In the genomic region with DNA sequence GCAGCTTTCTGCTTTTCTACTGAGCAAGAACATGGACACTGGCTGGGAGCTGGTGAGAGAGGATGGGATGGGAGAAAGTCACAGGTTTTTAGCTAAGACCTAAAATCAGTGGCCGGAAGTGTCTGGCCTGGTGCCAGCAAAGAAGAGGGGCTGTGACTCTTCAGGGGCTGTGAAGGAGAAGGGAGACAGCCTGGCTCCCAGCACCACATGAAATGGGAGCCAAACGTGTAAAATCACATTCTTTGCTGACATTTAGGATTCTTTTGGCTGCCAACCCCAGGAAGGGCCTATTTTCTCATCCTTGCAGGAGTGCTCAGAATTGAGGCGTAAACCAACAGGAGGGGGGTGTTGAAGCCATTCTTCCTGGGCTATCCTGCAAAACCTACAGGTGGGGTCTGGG, we compare ENCODE assay signal across 26 mouse cellular contexts. TPM values are rescaled to one million over a fixed set of nuclear protein-coding genes. Genes with fewer than 3 reads are reported as not detected.
DNase-seq lines count a peak whose midpoint lies in the region; ATAC-seq lines count a peak whose summit lies in the region.
"Had no signal": no experiment of that assay in that cellular context is flagged by ENCODE, and none has a peak within 500 bp of the region (broad histone marks: within the 10 kb centered on the region; RNA-seq: fewer than 3 reads in every experiment).

No protein-coding gene starts in this region.

- H3K9me3 ChIP-seq in forebrain, embryonic 14.5 days (replicated peaks; ENCODE audit: control insufficient read depth, low read length) = no peaks in the 10 kb centered on the region
- no peaks in the 10 kb centered on the region for H3K9me3 ChIP-seq in forebrain, embryonic 10.5 days
- H3K9me3 ChIP-seq: embryonic facial prominence, embryonic 12.5 days; G1E; heart, embryonic 15.5 days; hindbrain, embryonic 13.5 days; liver, embryonic 13.5 days; megakaryocyte, embryonic 14.5 days; midbrain, embryonic 13.5 days had no signal

- no peak overlapping the region for H3K4me3 ChIP-seq in forebrain, embryonic 14.5 days (ENCODE audit: low read depth, low read length)
- H3K4me3 ChIP-seq in forebrain, embryonic 10.5 days = no peak overlapping the region
- H3K4me3 ChIP-seq: embryonic facial prominence, embryonic 12.5 days; heart, embryonic 15.5 days; hindbrain, embryonic 13.5 days; layer of hippocampus, adult 2 months; liver, embryonic 13.5 days; megakaryocyte, embryonic 14.5 days; midbrain, embryonic 13.5 days had no signal

- H3K4me1 ChIP-seq in forebrain, embryonic 14.5 days (ENCODE audit: control insufficient read depth, insufficient read depth, low read length) = peaks cover 20% of the 10 kb centered on the region
- no peaks in the 10 kb centered on the region for H3K4me1 ChIP-seq in forebrain, embryonic 10.5 days
- H3K4me1 ChIP-seq: embryonic facial prominence, embryonic 12.5 days; heart, embryonic 15.5 days; liver, embryonic 13.5 days had no signal

- peak; percentile 46 for DNase-seq in forebrain, embryonic 14.5 days (ENCODE audit: low spot score)
- DNase-seq in forebrain, embryonic 10.5 days (ENCODE audit: extremely low spot score, low spot score) = no peak
- DNase-seq in kidney, postnatal 4 days = peak; percentile 33 to 50
- DNase-seq in kidney, adult 11 months = no peak
- peak; percentile 31 for DNase-seq in right cerebral cortex, postnatal 4 days
- DNase-seq in right cerebral cortex, postnatal 14 days = no peak
- no peak for DNase-seq in urinary bladder, postnatal 25 days (ENCODE audit: low spot score)
- DNase-seq: adrenal gland, adult 8-10 months; B cell, adult 2 months; heart, postnatal 36 days; kidney, adult 2 months; liver, embryonic 13.5 days; lung, adult 2 months; lung, postnatal 36 days; thymus, adult 18-20 months; thymus, postnatal 36 days had no signal

- ATAC-seq in forebrain, embryonic 14.5 days = no peak
- ATAC-seq: midbrain, embryonic 13.5 days; Patski had no signal

- no peak overlapping the region for H3K9ac ChIP-seq in forebrain, embryonic 14.5 days (ENCODE audit: low read length)
- H3K9ac ChIP-seq: embryonic facial prominence, embryonic 12.5 days; heart, embryonic 15.5 days; hindbrain, embryonic 13.5 days; liver, embryonic 13.5 days; midbrain, embryonic 13.5 days had no signal

- H3K4me2 ChIP-seq in forebrain, embryonic 14.5 days (ENCODE audit: low read length) = no peak overlapping the region
- H3K4me2 ChIP-seq: embryonic facial prominence, embryonic 12.5 days; heart, embryonic 15.5 days; hindbrain, embryonic 13.5 days; liver, embryonic 13.5 days; midbrain, embryonic 13.5 days had no signal

- H3K27ac ChIP-seq in forebrain, embryonic 14.5 days (ENCODE audit: low read depth, low read length) = no peak overlapping the region
- H3K27ac ChIP-seq in forebrain, embryonic 10.5 days = no peak overlapping the region
- H3K27ac ChIP-seq: embryonic facial prominence, embryonic 12.5 days; heart, embryonic 15.5 days; hindbrain, embryonic 13.5 days; kidney, postnatal 0 days; layer of hippocampus, adult 2 months; liver, embryonic 13.5 days; midbrain, embryonic 13.5 days had no signal

- H3K36me3 ChIP-seq in forebrain, embryonic 14.5 days (ENCODE audit: control insufficient read depth, insufficient read depth, low read length) = no peaks in the 10 kb centered on the region
- no peaks in the 10 kb centered on the region for H3K36me3 ChIP-seq in forebrain, embryonic 10.5 days (replicated peaks)
- H3K36me3 ChIP-seq: embryonic facial prominence, embryonic 12.5 days; G1E; heart, embryonic 15.5 days; hindbrain, embryonic 13.5 days; liver, embryonic 13.5 days; midbrain, embryonic 13.5 days had no signal

- WGBS in forebrain, embryonic 14.5 days = 58% methylated on average over 3 of the region's 3 CpGs
- WGBS in forebrain, embryonic 10.5 days = 74% methylated on average over 3 of the region's 3 CpGs

- H3K27me3 ChIP-seq in forebrain, embryonic 14.5 days (replicated peaks; ENCODE audit: control insufficient read depth, insufficient read depth, low read length) = no peaks in the 10 kb centered on the region
- no peaks in the 10 kb centered on the region; the same call in 1 of the 2 replicates for H3K27me3 ChIP-seq in forebrain, embryonic 10.5 days (ENCODE audit: poor library complexity, severe bottlenecking)
- H3K27me3 ChIP-seq: hindbrain, embryonic 13.5 days; liver, embryonic 13.5 days; midbrain, embryonic 13.5 days had no signal

RNA-seq across cellular contexts. Expression of gene Xkr7, which starts 12.2 kb away (rescaled TPM):
- polyA plus RNA-seq in forebrain, embryonic 14.5 days (2014; fragmentation: Nextera tagmentation; extraction: Ambion mirVana) = 0.87 and 1.0 TPM in 2 replicates
- 0.14 and 0.20 TPM in 2 replicates for polyA plus RNA-seq in forebrain, embryonic 10.5 days (2016; fragmentation: Nextera tagmentation; extraction: Ambion mirVana)
- polyA plus RNA-seq: G1E; heart, embryonic 15.5 days; kidney, adult 2 months; kidney, postnatal 0 days; liver, embryonic 13.5 days; lung, adult 2 months; Patski; stomach, embryonic 16.5 days had no signal

RNA-seq across cellular contexts. Expression of gene Ccm2l, which starts 21.9 kb away (rescaled TPM):
- 0.77 and 1.1 TPM in 2 replicates for polyA plus RNA-seq in forebrain, embryonic 14.5 days (2014; fragmentation: Nextera tagmentation; extraction: Ambion mirVana)
- 0.83 and 0.84 TPM in 2 replicates for polyA plus RNA-seq in forebrain, embryonic 10.5 days (2016; fragmentation: Nextera tagmentation; extraction: Ambion mirVana)
- polyA plus RNA-seq: G1E, Patski had no signal

RNA-seq across cellular contexts. Expression of gene Pdrg1, which starts 28.7 kb away (rescaled TPM):
- polyA plus RNA-seq in forebrain, embryonic 14.5 days (2014; fragmentation: Nextera tagmentation; extraction: Ambion mirVana) = 108 and 118 TPM in 2 replicates
- polyA plus RNA-seq in forebrain, embryonic 10.5 days (2016; fragmentation: Nextera tagmentation; extraction: Ambion mirVana) = 88.5 and 90.8 TPM in 2 replicates

Comparison
In these comparisons a context has a peak if more than half of its experiments do, and no peak if none do; other contexts are left out.
1. DNase-seq: peak in forebrain, embryonic 14.5 days (single experiment), kidney, postnatal 4 days (2 of 2) and right cerebral cortex, postnatal 4 days (single experiment); none in forebrain, embryonic 10.5 days (single experiment), kidney, adult 11 months (single experiment), right cerebral cortex, postnatal 14 days (single experiment) and urinary bladder, postnatal 25 days (single experiment).